Mouse (Mus musculus): Measurements from ENCODE around the gene Tmem33. TPM values are rescaled to one million over a fixed set of nuclear protein-coding genes. Genes with fewer than 3 reads are reported as not detected.

Tmem33 gene
- polyA plus RNA-seq, 1 experiment from 2014 or later = 67.5 TPM

DNA sequence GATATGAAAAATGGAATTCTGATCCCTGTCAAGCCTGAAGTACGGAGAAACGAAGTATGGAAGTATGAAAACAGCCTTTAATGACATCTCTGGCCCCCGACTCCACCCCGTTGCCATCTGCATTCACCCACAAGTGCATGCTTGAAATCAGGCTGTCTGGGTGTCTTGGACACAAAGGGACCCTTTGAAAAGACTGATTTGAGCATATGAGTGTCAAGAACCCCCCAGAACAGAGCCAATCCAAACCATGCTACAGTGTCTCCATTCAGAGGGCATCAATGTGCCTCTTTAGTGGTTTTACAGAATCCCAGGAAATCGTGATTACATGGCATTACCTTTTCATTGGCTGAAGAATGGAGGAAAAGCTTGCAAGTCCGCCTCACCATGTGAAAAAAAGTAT is 18.7 kb upstream of the Tmem33 start:
- H3K9me3 ChIP-seq (replicated peaks; ENCODE audit: control insufficient read depth, low read length, poor library complexity, severe bottlenecking) = no peaks in the 10 kb centered on the region
- no peak for ATAC-seq
- no peaks in the 10 kb centered on the region for H3K4me1 ChIP-seq (ENCODE audit: control insufficient read depth, insufficient read depth, low read length)
- no peak overlapping the region for H3K9ac ChIP-seq (ENCODE audit: low read depth, low read length)
- no peaks in the 10 kb centered on the region for H3K27me3 ChIP-seq (ENCODE audit: control insufficient read depth, insufficient read depth, low read depth, low read length)
- no peaks in the 10 kb centered on the region for H3K36me3 ChIP-seq (ENCODE audit: control insufficient read depth, insufficient read depth, low read length)
- H3K4me3 ChIP-seq (ENCODE audit: low read depth, low read length) = no peak overlapping the region
- H3K27ac ChIP-seq (ENCODE audit: low read length) = no peak overlapping the region
- H3K4me2 ChIP-seq (ENCODE audit: low read length) = no peak overlapping the region
- 55% methylated on average over 6 of the region's 6 CpGs for WGBS

DNA sequence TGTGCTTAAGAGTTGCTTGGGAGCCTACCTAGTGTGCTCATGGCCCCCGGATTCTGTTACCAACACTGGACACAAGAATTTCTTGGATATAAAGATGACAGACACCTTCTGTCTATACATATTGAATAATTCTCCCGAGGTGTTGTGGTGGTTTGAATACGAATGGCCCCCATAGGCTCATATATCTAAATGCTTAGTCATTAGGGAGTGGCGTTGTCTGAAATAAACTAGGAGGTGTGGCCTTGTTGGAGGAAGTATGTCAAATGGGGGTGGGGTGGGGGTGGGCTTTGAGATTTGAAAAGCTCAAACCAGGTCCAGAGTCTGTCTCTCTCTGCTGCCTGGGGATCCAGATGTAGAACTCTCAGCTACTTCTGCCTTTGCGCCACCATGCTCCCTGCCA is 17.1 kb upstream of the Tmem33 start:
- Histone ChIP-seq H3K4me1 (ENCODE audit: control insufficient read depth, insufficient read depth, low read length) (no peaks in the 10 kb centered on the region), H3K27ac (ENCODE audit: low read length) (no peak overlapping the region), H3K27me3 (ENCODE audit: control insufficient read depth, insufficient read depth, low read depth, low read length) (no peaks in the 10 kb centered on the region), H3K9ac (ENCODE audit: low read depth, low read length) (no peak overlapping the region), H3K4me2 (ENCODE audit: low read length) (no peak overlapping the region), H3K4me3 (ENCODE audit: low read depth, low read length) (no peak overlapping the region), H3K36me3 (ENCODE audit: control insufficient read depth, insufficient read depth, low read length) (no peaks in the 10 kb centered on the region), H3K9me3 (replicated peaks; ENCODE audit: control insufficient read depth, low read length, poor library complexity, severe bottlenecking) (no peaks in the 10 kb centered on the region)
- no peak for ATAC-seq
- WGBS = 96% methylated on average over 5 of the region's 5 CpGs

DNA sequence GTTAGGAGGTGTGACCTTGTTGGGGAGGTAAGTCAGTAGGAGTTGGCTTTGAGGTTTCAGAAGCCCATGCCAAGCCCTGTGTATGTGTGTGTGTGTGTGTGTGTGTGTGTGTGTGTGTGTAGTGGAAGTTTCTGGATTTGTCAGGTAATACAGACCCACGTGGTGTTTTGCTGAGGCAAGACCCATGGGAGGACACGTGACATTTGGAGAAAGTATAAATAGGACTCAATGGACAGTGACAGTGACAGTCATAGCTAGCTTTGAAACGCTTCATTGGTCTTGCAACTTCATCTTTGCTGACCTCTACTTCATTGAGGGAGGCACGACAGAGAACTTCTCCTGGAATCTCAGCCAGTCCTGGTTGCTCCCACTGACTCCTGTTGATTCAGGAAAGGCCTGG is 8.1 kb upstream of the Tmem33 start:
- no peak for ATAC-seq
- Histone ChIP-seq H3K4me3 (ENCODE audit: low read depth, low read length) (no peak overlapping the region), H3K9ac (ENCODE audit: low read depth, low read length) (no peak overlapping the region), H3K4me2 (ENCODE audit: low read length) (no peak overlapping the region), H3K9me3 (replicated peaks; ENCODE audit: control insufficient read depth, low read length, poor library complexity, severe bottlenecking) (no peaks in the 10 kb centered on the region), H3K36me3 (ENCODE audit: control insufficient read depth, insufficient read depth, low read length) (no peaks in the 10 kb centered on the region), H3K27me3 (ENCODE audit: control insufficient read depth, insufficient read depth, low read depth, low read length) (no peaks in the 10 kb centered on the region), H3K27ac (ENCODE audit: low read length) (no peak overlapping the region), H3K4me1 (ENCODE audit: control insufficient read depth, insufficient read depth, low read length) (no peaks in the 10 kb centered on the region)
- 67% methylated on average over 4 of the region's 4 CpGs for WGBS

DNA sequence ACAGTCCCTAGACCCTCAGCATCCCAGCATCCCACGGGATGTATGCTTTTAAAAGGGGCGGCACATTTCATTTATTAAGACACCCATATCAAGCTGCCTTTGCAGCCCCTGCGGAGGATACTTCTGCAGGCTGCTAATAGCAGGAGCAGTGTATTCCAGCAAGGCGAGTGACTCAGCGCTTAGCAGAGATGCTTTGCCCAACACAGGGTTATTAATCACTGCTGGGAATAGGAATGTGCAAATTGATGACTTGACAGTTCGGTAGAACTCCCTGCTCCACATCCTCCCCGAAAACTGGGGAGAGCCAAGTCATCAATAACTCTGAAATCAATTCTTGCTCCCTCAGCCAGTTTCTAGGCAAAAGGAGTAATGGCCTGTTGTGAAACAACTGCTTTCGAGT is 4.7 kb upstream of the Tmem33 start:
- Histone ChIP-seq H3K4me2 (ENCODE audit: low read length) (no peak overlapping the region), H3K36me3 (ENCODE audit: control insufficient read depth, insufficient read depth, low read length) (no peaks in the 10 kb centered on the region), H3K9me3 (replicated peaks; ENCODE audit: control insufficient read depth, low read length, poor library complexity, severe bottlenecking) (no peaks in the 10 kb centered on the region), H3K27me3 (ENCODE audit: control insufficient read depth, insufficient read depth, low read depth, low read length) (no peaks in the 10 kb centered on the region), H3K4me3 (ENCODE audit: low read depth, low read length) (no peak overlapping the region), H3K27ac (ENCODE audit: low read length) (no peak overlapping the region), H3K4me1 (ENCODE audit: control insufficient read depth, insufficient read depth, low read length) (peaks cover 5% of the 10 kb centered on the region; the same call in 1 of the 2 replicates), H3K9ac (ENCODE audit: low read depth, low read length) (no peak overlapping the region)
- 78% methylated on average over 8 of the region's 8 CpGs for WGBS
- no peak for ATAC-seq

DNA sequence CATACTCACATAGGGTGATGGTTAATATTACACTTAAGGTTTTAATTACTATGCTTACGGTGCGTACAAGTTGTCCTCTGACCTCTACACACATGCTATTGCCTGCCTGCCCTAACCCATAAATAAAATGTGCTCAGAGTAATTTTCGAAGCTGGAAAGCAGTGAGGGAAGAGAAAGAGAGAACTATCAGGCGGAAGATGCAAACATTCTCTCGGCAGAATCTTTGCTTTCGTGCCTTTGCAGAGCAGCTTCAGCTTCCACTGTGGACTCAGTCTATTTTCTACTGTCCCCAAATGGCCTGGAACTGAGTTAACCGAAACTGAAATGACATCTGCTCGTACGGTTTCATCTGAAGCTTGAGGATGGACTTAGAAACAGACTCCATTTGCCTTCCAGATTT is 1.9 kb upstream of the Tmem33 start:
- Histone ChIP-seq H3K4me2 (ENCODE audit: low read length) (no peak overlapping the region), H3K4me1 (ENCODE audit: control insufficient read depth, insufficient read depth, low read length) (peaks cover 16% of the 10 kb centered on the region), H3K9me3 (replicated peaks; ENCODE audit: control insufficient read depth, low read length, poor library complexity, severe bottlenecking) (no peaks in the 10 kb centered on the region), H3K4me3 (ENCODE audit: low read depth, low read length) (no peak overlapping the region), H3K36me3 (ENCODE audit: control insufficient read depth, insufficient read depth, low read length) (no peaks in the 10 kb centered on the region), H3K9ac (ENCODE audit: low read depth, low read length) (no peak overlapping the region), H3K27ac (ENCODE audit: low read length) (no peak overlapping the region), H3K27me3 (ENCODE audit: control insufficient read depth, insufficient read depth, low read depth, low read length) (no peaks in the 10 kb centered on the region)
- no peak for ATAC-seq
- 89% methylated on average over 9 of the region's 9 CpGs for WGBS

DNA sequence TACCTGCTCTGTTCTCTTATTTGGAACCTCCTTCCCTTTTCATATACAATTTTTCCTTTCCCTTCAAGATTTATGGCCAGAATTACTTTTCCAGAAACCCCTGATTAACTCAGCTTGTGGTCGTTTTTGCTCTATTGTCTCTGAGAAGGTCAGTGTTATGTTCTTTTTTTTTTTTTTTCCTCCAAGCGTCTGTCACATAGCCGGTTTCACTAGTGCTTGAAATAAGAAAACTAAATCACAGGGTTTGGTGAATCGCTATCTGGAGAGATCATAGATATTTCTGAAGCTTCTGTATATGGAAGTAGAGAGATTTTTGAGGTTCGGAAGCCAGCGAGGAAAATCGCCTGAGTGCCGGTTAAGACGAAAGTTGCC is 220 bp upstream of the Tmem33 start:
- Histone ChIP-seq H3K27ac (ENCODE audit: low read length) (peak overlapping the region; percentile 61), H3K36me3 (ENCODE audit: control insufficient read depth, insufficient read depth, low read length) (peaks cover 10% of the 10 kb centered on the region), H3K4me1 (ENCODE audit: control insufficient read depth, insufficient read depth, low read length) (peaks cover 16% of the 10 kb centered on the region), H3K4me3 (ENCODE audit: low read depth, low read length) (peak overlapping the region; percentile 97), H3K4me2 (ENCODE audit: low read length) (peak overlapping the region; percentile 50), H3K27me3 (ENCODE audit: control insufficient read depth, insufficient read depth, low read depth, low read length) (no peaks in the 10 kb centered on the region), H3K9me3 (replicated peaks; ENCODE audit: control insufficient read depth, low read length, poor library complexity, severe bottlenecking) (no peaks in the 10 kb centered on the region), H3K9ac (ENCODE audit: low read depth, low read length) (peak overlapping the region; percentile 41; the same call in 1 of the 2 replicates)
- no peak for ATAC-seq
- WGBS = 0% methylated on average over 9 of the region's 9 CpGs

DNA sequence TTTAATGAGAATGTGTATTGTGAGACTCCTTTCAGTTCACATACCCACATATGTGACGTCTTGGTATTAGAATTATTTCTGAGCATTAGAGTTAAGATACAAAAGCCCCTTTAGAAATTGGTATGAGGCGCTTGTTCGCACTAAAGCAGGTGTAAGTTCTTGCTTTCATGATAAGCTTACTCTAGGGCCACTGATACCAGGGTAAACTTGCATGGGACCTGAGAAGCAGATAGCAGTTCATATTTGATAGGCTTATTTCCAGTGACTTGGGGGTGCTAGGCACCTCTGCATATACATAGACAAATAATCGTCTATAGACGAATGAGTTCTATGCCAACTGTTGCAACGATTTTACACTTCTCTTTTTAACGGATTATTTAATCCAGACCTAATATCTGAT is 2.6 kb downstream of the Tmem33 start:
- Histone ChIP-seq H3K4me3 (ENCODE audit: low read depth, low read length) (no peak overlapping the region), H3K9me3 (replicated peaks; ENCODE audit: control insufficient read depth, low read length, poor library complexity, severe bottlenecking) (no peaks in the 10 kb centered on the region), H3K27me3 (ENCODE audit: control insufficient read depth, insufficient read depth, low read depth, low read length) (no peaks in the 10 kb centered on the region), H3K4me1 (ENCODE audit: control insufficient read depth, insufficient read depth, low read length) (peaks cover 16% of the 10 kb centered on the region), H3K36me3 (ENCODE audit: control insufficient read depth, insufficient read depth, low read length) (peaks cover 20% of the 10 kb centered on the region), H3K4me2 (ENCODE audit: low read length) (no peak overlapping the region), H3K27ac (ENCODE audit: low read length) (no peak overlapping the region), H3K9ac (ENCODE audit: low read depth, low read length) (no peak overlapping the region)
- WGBS = 93% methylated on average over 7 of the region's 7 CpGs
- ATAC-seq = no peak

DNA sequence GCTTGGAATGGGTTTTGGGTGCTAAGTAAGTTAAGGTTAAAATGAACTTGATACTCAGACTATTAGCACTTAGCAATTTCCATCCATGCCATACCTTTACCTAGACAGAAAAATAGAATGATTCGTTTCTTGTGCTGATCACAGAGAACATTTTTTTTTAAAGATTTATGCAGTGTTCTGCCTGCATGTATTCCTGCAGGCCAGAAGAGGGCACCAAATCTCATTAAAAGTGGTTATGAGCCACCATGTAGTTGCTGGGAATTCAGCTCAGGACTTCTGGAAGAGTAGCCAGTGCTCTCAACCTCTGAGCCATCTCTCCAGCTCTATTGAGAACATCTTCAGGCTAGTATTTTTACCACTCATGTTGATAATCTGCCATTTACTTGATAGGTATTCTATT is 5.7 kb downstream of the Tmem33 start:
- H3K9ac ChIP-seq (ENCODE audit: low read depth, low read length) = no peak overlapping the region
- H3K27me3 ChIP-seq (ENCODE audit: control insufficient read depth, insufficient read depth, low read depth, low read length) = no peaks in the 10 kb centered on the region
- H3K27ac ChIP-seq (ENCODE audit: low read length) = no peak overlapping the region
- no peak for ATAC-seq
- H3K4me1 ChIP-seq (ENCODE audit: control insufficient read depth, insufficient read depth, low read length) = peaks cover 11% of the 10 kb centered on the region
- no peak overlapping the region for H3K4me2 ChIP-seq (ENCODE audit: low read length)
- 88% methylated on average over 1 of the region's 1 CpGs for WGBS
- no peak overlapping the region for H3K4me3 ChIP-seq (ENCODE audit: low read depth, low read length)
- H3K36me3 ChIP-seq (ENCODE audit: control insufficient read depth, insufficient read depth, low read length) = peaks cover 26% of the 10 kb centered on the region
- H3K9me3 ChIP-seq (replicated peaks; ENCODE audit: control insufficient read depth, low read length, poor library complexity, severe bottlenecking) = no peaks in the 10 kb centered on the region

DNA sequence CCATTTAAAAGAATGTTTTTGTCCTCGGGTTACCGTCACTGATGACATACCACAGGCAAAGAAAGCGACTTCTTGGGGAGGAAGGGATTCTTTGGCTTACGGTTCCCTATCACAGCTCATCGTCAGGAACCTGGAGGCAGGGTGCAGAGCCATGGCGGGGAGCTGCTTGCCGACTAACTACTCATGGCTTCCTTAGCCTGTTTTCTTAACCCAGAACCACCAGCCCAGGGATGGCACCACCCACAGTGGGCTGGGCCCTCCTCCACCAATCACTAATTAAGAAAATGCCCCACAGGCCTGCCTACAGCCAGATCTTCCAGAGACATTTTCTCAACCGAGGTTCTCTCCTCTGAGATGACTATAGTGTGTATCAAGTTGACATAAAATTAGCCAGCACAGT is 8.9 kb downstream of the Tmem33 start:
- H3K9me3 ChIP-seq (replicated peaks; ENCODE audit: control insufficient read depth, low read length, poor library complexity, severe bottlenecking) = no peaks in the 10 kb centered on the region
- H3K4me3 ChIP-seq (ENCODE audit: low read depth, low read length) = no peak overlapping the region
- no peak overlapping the region for H3K9ac ChIP-seq (ENCODE audit: low read depth, low read length)
- H3K27ac ChIP-seq (ENCODE audit: low read length) = no peak overlapping the region
- no peak for ATAC-seq
- no peaks in the 10 kb centered on the region for H3K27me3 ChIP-seq (ENCODE audit: control insufficient read depth, insufficient read depth, low read depth, low read length)
- WGBS = 94% methylated on average over 8 of the region's 8 CpGs
- H3K4me2 ChIP-seq (ENCODE audit: low read length) = no peak overlapping the region
- H3K36me3 ChIP-seq (ENCODE audit: control insufficient read depth, insufficient read depth, low read length) = peaks cover 21% of the 10 kb centered on the region
- H3K4me1 ChIP-seq (ENCODE audit: control insufficient read depth, insufficient read depth, low read length) = no peaks in the 10 kb centered on the region

DNA sequence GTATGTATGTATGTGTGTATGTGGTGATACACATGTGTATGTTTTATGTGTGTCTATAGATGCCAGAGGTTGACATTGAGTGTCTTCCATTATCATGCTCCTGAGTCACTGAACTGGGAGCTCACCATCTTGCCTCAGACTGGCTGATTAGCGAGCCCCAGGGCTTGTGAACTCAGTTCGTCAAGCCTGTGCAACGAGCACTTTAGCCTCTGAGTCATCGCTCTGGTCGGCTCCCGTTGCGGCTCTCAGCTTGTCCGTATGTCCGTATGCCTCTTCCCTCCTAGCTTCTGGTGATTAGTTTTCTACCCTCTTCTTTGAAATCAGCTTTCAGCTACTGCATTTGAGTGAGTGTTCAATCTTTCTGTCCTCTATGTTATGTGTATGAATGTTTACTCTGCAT is 19.0 kb downstream of the Tmem33 start:
- 98% methylated on average over 9 of the region's 9 CpGs for WGBS
- no peak overlapping the region for H3K27ac ChIP-seq (ENCODE audit: low read length)
- no peak overlapping the region for H3K4me2 ChIP-seq (ENCODE audit: low read length)
- no peak for ATAC-seq
- no peak overlapping the region for H3K4me3 ChIP-seq (ENCODE audit: low read depth, low read length)
- no peaks in the 10 kb centered on the region for H3K9me3 ChIP-seq (replicated peaks; ENCODE audit: control insufficient read depth, low read length, poor library complexity, severe bottlenecking)
- no peak overlapping the region for H3K9ac ChIP-seq (ENCODE audit: low read depth, low read length)
- no peaks in the 10 kb centered on the region for H3K27me3 ChIP-seq (ENCODE audit: control insufficient read depth, insufficient read depth, low read depth, low read length)
- 0 out of 2 replicates have a peak, but pooled peaks cover 4% of the 10 kb centered on the region for H3K36me3 ChIP-seq (ENCODE audit: control insufficient read depth, insufficient read depth, low read length)
- no peaks in the 10 kb centered on the region for H3K4me1 ChIP-seq (ENCODE audit: control insufficient read depth, insufficient read depth, low read length)

Data from midbrain, embryonic 16.5 days (tissue).